Mouse (Mus musculus): ENCODE data around the gene 4930469K13Rik.
A peak's percentile ranks its signal among the peaks of the same experiment; 100 is the strongest.

- TF ChIP-seq CHD2 (IDR thresholded peaks at IDR 0.05; ENCODE audit: low read length) (no peak), KAT2A (conservative IDR thresholded peaks at IDR 0.05; ENCODE audit: low read depth, low read length) (no peak), CTCF (IDR thresholded peaks at IDR 0.05 in 2 of 3, conservative IDR thresholded peaks at IDR 0.05 in 1 of 3; ENCODE audit: control insufficient read depth in 1 of 3, insufficient read depth in 1 of 3, low read depth in 2 of 3, low read length in 3 of 3, poor library complexity in 1 of 3, severe bottlenecking in 1 of 3) (peak; percentile 64 to 88 (median 71)), MAZ (IDR thresholded peaks at IDR 0.05; ENCODE audit: low read depth, low read length) (no peak), MAX (IDR thresholded peaks at IDR 0.05; ENCODE audit: low read length) (no peak), POLR2A (IDR thresholded peaks at IDR 0.05; ENCODE audit: control insufficient read depth in 1 of 2, insufficient read depth in 1 of 2, low read depth in 1 of 2, low read length in 2 of 2, poor library complexity in 1 of 2) (no peak), EP300 (IDR thresholded peaks at IDR 0.05; ENCODE audit: low read depth in 1 of 2, low read length in 2 of 2) (no peak), ZC3H11A (IDR thresholded peaks at IDR 0.05; ENCODE audit: low read depth, low read length) (peak; percentile 78)
Observed at GRCm38 (mm10) chr11:33928658-33929057, 169.7 kb downstream of the 4930469K13Rik start.

Data from MEL (cell line).